Mouse (Mus musculus) gastrocnemius, adult 2 months (tissue): ENCODE data around the gene Elob. TPM values are rescaled to one million over a fixed set of nuclear protein-coding genes. Genes with fewer than 3 reads are reported as not detected.

ENCODE experiments used
- DNase-seq: peaks from one replicate; pipeline ENCODE4 v3.0.0; 2022
- H3K27ac ChIP-seq: fragments of 200-600 bp; 2 replicates; pipeline ENCODE4 v1.8.1; 2022; ENCODE audit warnings: mild to moderate bottlenecking
- H3K4me3 ChIP-seq: fragments of 200-600 bp; 2 replicates; pipeline ENCODE4 v1.8.1; 2022; ENCODE audit warnings: mild to moderate bottlenecking, moderate library complexity
- CTCF ChIP-seq: fragments of 200-600 bp; IDR thresholded peaks from 2 replicates; pipeline ENCODE4 v1.8.1; 2022; ENCODE audit warnings: antibody characterized with exemption, mild to moderate bottlenecking, moderate library complexity
- intact Hi-C: fragments of 180-260 bp; cut with DNase I; formaldehyde crosslinking; loops from one replicate; pipeline ENCODE4 v1.15.1; 2025
- long read RNA-seq, 2 experiments: library from polyadenylated mRNA; stranded (forward); transcript quantifications; one replicate each; pipeline ENCODE4 v2.0.0; 2021
- total RNA-seq, 2 experiments: library from RNA; stranded (reverse); gene quantifications; 2 replicates each; pipeline ENCODE4 v1.2.3; 2021

Elob gene
- 100 to 1,000 TPM; 296 to 351 TPM for total RNA-seq
- long read RNA-seq, experiment 1, transcript Elob-202 (3 exons, 581 nt) = minor isoform, 12 of 241 reads
- long read RNA-seq, experiment 1, transcript Elob-201 (4 exons, 537 nt) = major isoform, 222 of 241 reads
- long read RNA-seq, experiment 1, partial matches to known transcripts = 1 of 241 reads
- long read RNA-seq, experiment 1, other reads (novel, unspliced or antisense) = 0 of 241 reads
- long read RNA-seq, experiment 2, transcript Elob-201 (4 exons, 537 nt) = major isoform, 297 of 331 reads
- long read RNA-seq, experiment 2, transcript Elob-204 (4 exons, 414 nt) = minor isoform, 5 of 331 reads
- long read RNA-seq, experiment 2, transcript Elob-202 (3 exons, 581 nt) = minor isoform, 21 of 331 reads
- long read RNA-seq, experiment 2, partial matches to known transcripts = 4 of 331 reads
- long read RNA-seq, experiment 2, other reads (novel, unspliced or antisense) = 1 of 331 reads

- peak; percentile 91 for DNase-seq
- Histone ChIP-seq H3K27ac (peak within 1 kb of the TSS; percentile 97), H3K4me3 (peak within 1 kb of the TSS; percentile 90)
- intact Hi-C loops = loop anchor here (2.0 kb wide), 1 partner anchor 26 kb away; no protein-coding TSS in a partner anchor
- peak; percentile 82 for TF ChIP-seq CTCF
Measured at GRCm38 (mm10) chr17:23829064-23829619, at the start of gene Elob. Gene Elob, minus strand, starts transcription at chr17:23829136.

GRCm38 (mm10) chr17:23877166-23877565, 48.2 kb upstream of the Elob start:
- Histone ChIP-seq H3K4me3 (no peak overlapping the region), H3K27ac (no peak overlapping the region)
- TF ChIP-seq CTCF = no peak
- no peak for DNase-seq
- intact Hi-C loops = no loop called here

GRCm38 (mm10) chr17:23876741-23877140, 47.8 kb upstream of the Elob start:
- TF ChIP-seq CTCF = no peak
- Histone ChIP-seq H3K4me3 (no peak overlapping the region), H3K27ac (no peak overlapping the region)
- intact Hi-C loops = no loop called here
- DNase-seq = no peak

- Histone ChIP-seq H3K4me3 (no peak overlapping the region), H3K27ac (no peak overlapping the region)
- peak; percentile 78 for TF ChIP-seq CTCF
- intact Hi-C loops = loop anchor here (1.0 to 5.0 kb wide), 2 partner anchors 48 to 86 kb away; no protein-coding TSS in a partner anchor
- DNase-seq = peak; percentile 55
Measured at GRCm38 (mm10) chr17:23873884-23874856, 45.2 kb upstream of the Elob start.

- Histone ChIP-seq H3K27ac (no peak overlapping the region), H3K4me3 (no peak overlapping the region)
- peak; percentile 27 for DNase-seq
- TF ChIP-seq CTCF = no peak
- intact Hi-C loops = no loop called here
Measured at GRCm38 (mm10) chr17:23868513-23868912, 39.6 kb upstream of the Elob start.

GRCm38 (mm10) chr17:23867756-23868155, 38.8 kb upstream of the Elob start, which contains the start of gene Prss21:
Gene Prss21, plus strand, starts transcription at chr17:23868056.
- no peak for DNase-seq
- Histone ChIP-seq H3K27ac (no peak within 1 kb of the TSS), H3K4me3 (no peak within 1 kb of the TSS)
- intact Hi-C loops = no loop called here
- no peak for TF ChIP-seq CTCF

- TF ChIP-seq CTCF = no peak
- peak; percentile 26 for DNase-seq
- Histone ChIP-seq H3K4me3 (no peak overlapping the region), H3K27ac (no peak overlapping the region)
- intact Hi-C loops = no loop called here
Measured at GRCm38 (mm10) chr17:23862926-23863325, 34.0 kb upstream of the Elob start.

- no peak overlapping the region for H3K27ac ChIP-seq
- peak; percentile 8 for DNase-seq
- H3K4me3 ChIP-seq = no peak overlapping the region
- no peak for TF ChIP-seq CTCF
- intact Hi-C loops = no loop called here
Measured at GRCm38 (mm10) chr17:23857913-23858312, 29.0 kb upstream of the Elob start.

GRCm38 (mm10) chr17:23857193-23857592, 28.3 kb upstream of the Elob start:
- intact Hi-C loops = no loop called here
- TF ChIP-seq CTCF = no peak
- Histone ChIP-seq H3K27ac (no peak overlapping the region), H3K4me3 (no peak overlapping the region)
- peak; percentile 10 for DNase-seq

GRCm38 (mm10) chr17:23854229-23854765, 25.4 kb upstream of the Elob start:
- intact Hi-C loops = no loop called here
- Histone ChIP-seq H3K27ac (no peak overlapping the region), H3K4me3 (no peak overlapping the region)
- TF ChIP-seq CTCF = no peak
- DNase-seq = no peak

GRCm38 (mm10) chr17:23853292-23853691, 24.4 kb upstream of the Elob start:
- DNase-seq = peak; percentile 62
- intact Hi-C loops = no loop called here
- Histone ChIP-seq H3K27ac (no peak overlapping the region), H3K4me3 (no peak overlapping the region)
- peak; percentile 57 for TF ChIP-seq CTCF
